Mouse (Mus musculus): ENCODE results near the gene Mettl21e. TPM values are rescaled to one million over a fixed set of nuclear protein-coding genes. Genes with fewer than 3 reads are reported as not detected.

Gene Mettl21e
- polyA plus RNA-seq, 1 experiment from 2014 or later, result not detected

DNA sequence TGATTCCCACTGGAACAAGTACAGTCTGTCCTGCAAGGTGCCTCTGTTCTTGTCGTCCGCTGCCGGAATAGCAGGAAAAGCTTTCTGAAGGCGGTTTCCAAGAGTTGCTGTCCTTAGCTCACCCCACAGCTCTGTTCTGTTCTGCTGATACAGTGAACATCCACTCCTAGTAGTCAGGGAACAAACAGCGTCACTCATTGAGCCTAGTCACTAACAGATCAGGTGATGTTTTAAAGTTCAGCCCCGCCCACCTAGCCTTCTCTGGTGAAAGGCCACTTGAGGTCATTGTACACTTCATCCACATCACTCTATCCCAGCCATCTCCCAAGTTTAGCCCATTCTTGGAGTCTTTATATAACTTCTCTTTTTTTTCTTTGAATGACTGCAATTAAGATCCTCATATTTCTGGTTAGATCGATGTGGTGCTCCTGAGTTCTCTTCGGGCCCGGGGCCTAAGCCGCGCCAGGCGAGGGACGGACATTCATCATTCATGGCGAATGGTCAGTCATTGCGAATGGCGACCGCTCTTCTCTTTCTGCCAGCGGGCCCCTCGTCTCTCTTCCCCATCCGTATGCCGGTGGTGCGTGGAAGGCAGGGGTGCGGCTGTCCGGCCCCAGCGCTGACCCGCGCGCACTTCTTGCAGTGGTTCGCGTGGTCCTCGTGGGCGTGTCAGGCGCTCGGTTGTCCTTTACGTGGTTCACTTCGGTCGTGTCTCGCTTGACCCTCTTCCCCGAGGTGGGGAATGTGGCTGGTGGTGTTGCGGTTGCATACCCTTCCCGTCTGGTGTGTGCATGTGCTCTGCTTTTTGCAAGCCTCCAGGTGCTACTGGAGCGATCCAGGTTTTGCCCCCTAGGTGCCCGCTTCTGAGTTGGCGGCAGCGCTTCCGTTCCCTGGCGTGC is 20.2 kb downstream of the Mettl21e start:
- peak; percentile 48 for DNase-seq (ENCODE audit: low read depth, low spot score)
- in situ Hi-C loops (cut with MboI; ENCODE audit: low pct_unique_long_range_greater_than_20kb), result no loop called here
- H3K27me3 ChIP-seq, result peaks cover 27% of the 10 kb centered on the region
- no peak for ATAC-seq
- ChIA-PET CTCF (no interaction called here), POLR2A (interaction anchor here (0.6 kb wide), 1 partner anchor 9 kb away, joined by 3 read pairs; no protein-coding TSS in a partner anchor)
- no peak for TF ChIP-seq CTCF (IDR thresholded peaks at IDR 0.05)

- no peaks in the 10 kb centered on the region for H3K27me3 ChIP-seq
- no peak for TF ChIP-seq CTCF (IDR thresholded peaks at IDR 0.05)
- peak; percentile 88 for ATAC-seq
- in situ Hi-C loops (cut with MboI; ENCODE audit: low pct_unique_long_range_greater_than_20kb), result no loop called here
- peak; percentile 10 for DNase-seq (ENCODE audit: low read depth, low spot score)
- CTCF ChIA-PET, result no interaction called here
- POLR2A ChIA-PET, result no interaction called here
These were observed 32.4 kb downstream of the Mettl21e start for GRCm38 (mm10) chr1:44186396-44186795.

GRCm38 (mm10) chr1:44178086-44178485 is 40.7 kb downstream of the Mettl21e start:
- no peaks in the 10 kb centered on the region for H3K27me3 ChIP-seq
- DNase-seq (ENCODE audit: low read depth, low spot score) (no peak), ATAC-seq (no peak)
- in situ Hi-C loops (cut with MboI; ENCODE audit: low pct_unique_long_range_greater_than_20kb), result no loop called here
- TF ChIP-seq CTCF (IDR thresholded peaks at IDR 0.05), result no peak
- CTCF ChIA-PET, result interaction anchor here (1.9 kb wide), 1 partner anchor 11 kb away, joined by 5 read pairs; no protein-coding TSS in a partner anchor
- POLR2A ChIA-PET, result no interaction called here

- H3K27me3 ChIP-seq, result no peaks in the 10 kb centered on the region
- in situ Hi-C loops (cut with MboI; ENCODE audit: low pct_unique_long_range_greater_than_20kb), result no loop called here
- DNase-seq (ENCODE audit: low read depth, low spot score), result no peak
- ATAC-seq, result no peak
- POLR2A ChIA-PET, result no interaction called here
- TF ChIP-seq CTCF (IDR thresholded peaks at IDR 0.05), result peak; percentile 35
- CTCF ChIA-PET, result no interaction called here
These were observed 44.9 kb downstream of the Mettl21e start for GRCm38 (mm10) chr1:44173903-44174302.

DNA sequence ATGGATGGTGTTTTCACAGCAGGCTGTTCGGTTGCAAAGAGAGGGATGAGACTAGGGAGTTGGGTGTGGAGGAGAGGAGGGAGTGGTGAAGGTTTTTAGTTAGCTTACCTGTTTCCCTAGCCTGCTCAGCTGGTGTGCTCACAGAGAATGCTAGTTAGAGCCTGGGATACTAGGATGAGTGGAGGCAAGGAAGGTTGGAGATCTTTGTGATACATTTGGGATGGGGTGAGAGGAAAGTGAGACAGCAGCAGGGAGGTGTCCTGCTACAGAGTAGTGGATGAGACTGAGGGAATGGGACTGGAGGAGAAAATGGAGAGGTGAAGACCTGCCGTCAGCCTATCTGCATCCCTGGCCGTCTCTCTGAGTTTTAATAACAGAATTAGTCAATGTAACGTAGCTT is 46.1 kb downstream of the Mettl21e start:
- CTCF ChIA-PET, result no interaction called here
- in situ Hi-C loops (cut with MboI; ENCODE audit: low pct_unique_long_range_greater_than_20kb), result no loop called here
- POLR2A ChIA-PET, result no interaction called here
- TF ChIP-seq CTCF (IDR thresholded peaks at IDR 0.05), result no peak
- ATAC-seq, result no peak
- no peaks in the 10 kb centered on the region for H3K27me3 ChIP-seq
- DNase-seq (ENCODE audit: low read depth, low spot score), result no peak

DNA sequence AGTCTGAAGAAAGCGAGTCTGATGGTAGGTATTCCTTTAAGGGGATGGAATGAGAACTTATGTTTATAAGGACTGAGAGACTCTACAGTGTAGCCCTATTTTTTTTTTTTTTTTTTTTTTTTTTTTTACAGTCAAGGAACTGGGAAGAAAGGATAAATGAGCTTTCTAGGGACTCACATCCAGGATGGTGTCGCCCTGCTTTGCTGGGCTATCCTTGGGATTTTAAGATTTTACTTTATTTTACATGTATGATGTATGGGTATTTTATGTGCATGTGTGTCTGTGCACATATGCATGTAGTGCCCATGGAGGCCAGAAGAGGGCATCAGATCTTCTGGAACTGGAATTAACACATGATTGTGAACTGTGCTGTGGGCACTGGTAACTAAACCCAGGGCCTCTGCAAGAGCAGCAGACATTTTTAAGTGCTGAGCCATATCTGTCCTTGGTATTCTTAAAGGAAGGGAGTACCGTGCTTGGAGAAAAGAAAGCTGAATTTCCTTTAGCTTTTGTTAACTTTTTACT is 50.8 kb downstream of the Mettl21e start:
- CTCF ChIA-PET, result interaction anchor here (0.9 to 1.2 kb wide), 2 partner anchors 17 to 21 kb away, joined by 3 read pairs; no protein-coding TSS in a partner anchor
- TF ChIP-seq CTCF (IDR thresholded peaks at IDR 0.05), result peak; percentile 48
- no peak for ATAC-seq
- POLR2A ChIA-PET, result no interaction called here
- in situ Hi-C loops (cut with MboI; ENCODE audit: low pct_unique_long_range_greater_than_20kb), result no loop called here
- no peak for DNase-seq (ENCODE audit: low read depth, low spot score)
- no peaks in the 10 kb centered on the region for H3K27me3 ChIP-seq

DNA sequence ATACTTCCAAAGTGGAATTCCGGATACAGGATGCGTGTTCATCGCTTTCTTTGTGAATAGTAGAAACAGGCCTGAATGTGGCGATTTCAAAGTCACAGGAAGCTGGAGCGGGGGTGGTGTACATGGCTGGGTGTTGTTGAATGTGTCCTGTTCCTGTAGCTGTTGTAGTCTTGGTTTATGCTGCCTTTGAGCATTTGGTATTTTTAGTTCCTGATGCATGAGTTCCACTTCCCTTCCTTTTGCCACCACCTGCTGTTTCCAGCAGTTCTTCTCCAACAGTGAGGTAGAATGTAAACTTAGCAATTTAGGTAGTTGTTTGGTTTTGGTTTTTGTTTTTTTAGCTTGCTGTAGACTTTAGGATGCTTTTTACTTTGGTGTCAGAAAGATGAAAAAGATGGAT is 56.4 kb downstream of the Mettl21e start:
- no peak for ATAC-seq
- no peak for DNase-seq (ENCODE audit: low read depth, low spot score)
- no peak for TF ChIP-seq CTCF (IDR thresholded peaks at IDR 0.05)
- ChIA-PET POLR2A (interaction anchor here (0.6 kb wide), 1 partner anchor 125 kb away, joined by 3 read pairs; no protein-coding TSS in a partner anchor), CTCF (no interaction called here)
- H3K27me3 ChIP-seq, result no peaks in the 10 kb centered on the region
- in situ Hi-C loops (cut with MboI; ENCODE audit: low pct_unique_long_range_greater_than_20kb), result no loop called here

GRCm38 (mm10) chr1:44161818-44162217 is 56.9 kb downstream of the Mettl21e start:
- ChIA-PET POLR2A (no interaction called here), CTCF (no interaction called here)
- in situ Hi-C loops (cut with MboI; ENCODE audit: low pct_unique_long_range_greater_than_20kb), result no loop called here
- ATAC-seq (no peak), DNase-seq (ENCODE audit: low read depth, low spot score) (no peak)
- no peaks in the 10 kb centered on the region for H3K27me3 ChIP-seq
- TF ChIP-seq CTCF (IDR thresholded peaks at IDR 0.05), result no peak

GRCm38 (mm10) chr1:44158317-44158716 is 60.4 kb downstream of the Mettl21e start:
- no peak for TF ChIP-seq CTCF (IDR thresholded peaks at IDR 0.05)
- ATAC-seq (no peak), DNase-seq (ENCODE audit: low read depth, low spot score) (no peak)
- in situ Hi-C loops (cut with MboI; ENCODE audit: low pct_unique_long_range_greater_than_20kb), result no loop called here
- ChIA-PET CTCF (no interaction called here), POLR2A (interaction anchor here (0.5 kb wide), 1 partner anchor 316 kb away, joined by 3 read pairs; no protein-coding TSS in a partner anchor)
- H3K27me3 ChIP-seq, result no peaks in the 10 kb centered on the region

- peak; percentile 45 for TF ChIP-seq CTCF (IDR thresholded peaks at IDR 0.05)
- no peak for DNase-seq (ENCODE audit: low read depth, low spot score)
- ChIA-PET CTCF (interaction anchor here (1.2 kb wide), 1 partner anchor 64 kb away, joined by 3 read pairs; no protein-coding TSS in a partner anchor), POLR2A (no interaction called here)
- in situ Hi-C loops (cut with MboI; ENCODE audit: low pct_unique_long_range_greater_than_20kb), result no loop called here
- H3K27me3 ChIP-seq, result no peaks in the 10 kb centered on the region
- ATAC-seq, result no peak
These were observed 63.5 kb downstream of the Mettl21e start for GRCm38 (mm10) chr1:44155287-44155686.

Other genes with a start within 250 kb of the Mettl21e start
- gene Mettl21c, start 198.9 kb downstream of the Mettl21e start, polyA plus RNA-seq (2021), result 0.10 TPM
- gene Gm8251, start 157.0 kb downstream of the Mettl21e start, polyA plus RNA-seq (2021), result 0.01 TPM
- 22.7 TPM for gene Tex30, start 116.5 kb downstream of the Mettl21e start, polyA plus RNA-seq (2021)
- gene Kdelc1, start 100.2 kb downstream of the Mettl21e start, polyA plus RNA-seq (2021), result 44.0 TPM
- 42.3 TPM for gene Bivm, start 100.0 kb downstream of the Mettl21e start, polyA plus RNA-seq (2021)
- gene Ercc5, start 71.2 kb downstream of the Mettl21e start, polyA plus RNA-seq (2021), result 14.7 TPM

Data from Patski (cell line).